In the genomic region with DNA sequence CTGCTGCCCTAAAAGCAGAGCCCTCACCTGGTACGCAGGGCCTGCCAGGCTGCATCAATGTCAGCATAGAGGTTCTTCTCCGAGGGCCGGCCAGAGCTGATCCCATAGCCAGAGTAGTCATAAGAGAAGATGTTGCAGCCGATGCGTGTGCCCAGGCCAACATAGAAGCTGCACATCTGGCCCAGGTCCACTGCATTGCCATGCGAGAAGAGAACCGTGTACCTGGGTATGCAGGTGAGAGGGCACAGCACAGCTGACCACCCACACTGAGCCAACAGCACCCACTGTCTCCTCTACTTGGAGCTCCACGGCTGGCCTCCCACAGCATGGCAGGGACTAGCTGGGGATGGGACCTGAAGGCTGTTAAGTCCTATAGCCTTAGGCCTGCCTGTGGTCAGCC, we compare ENCODE assay signal across 12 mouse cellular contexts. TPM values are rescaled to one million over a fixed set of nuclear protein-coding genes. Genes with fewer than 3 reads are reported as not detected.
DNase-seq lines count a peak whose midpoint lies in the region; ATAC-seq and TF ChIP-seq lines count a peak whose summit lies in the region.
"Had no signal": no experiment of that assay in that cellular context is flagged by ENCODE, and none has a peak within 500 bp of the region (broad histone marks: within the 10 kb centered on the region; RNA-seq: fewer than 3 reads in every experiment).

No protein-coding gene starts in this region.

- no peak overlapping the region for H3K4me2 ChIP-seq in forebrain, embryonic 13.5 days
- no peak overlapping the region for H3K4me2 ChIP-seq in forebrain, postnatal 0 days (ENCODE audit: low read depth)
- peak overlapping the region; percentile 42 for H3K4me2 ChIP-seq in kidney, embryonic 15.5 days
- H3K4me2 ChIP-seq in neural tube, embryonic 11.5 days (ENCODE audit: low read depth) = no peak overlapping the region
- peak overlapping the region; percentile 6; the same call in 1 of the 2 replicates for H3K4me2 ChIP-seq in stomach, embryonic 15.5 days

- no peak overlapping the region for H3K27ac ChIP-seq in forebrain, embryonic 13.5 days
- no peak overlapping the region for H3K27ac ChIP-seq in forebrain, postnatal 0 days (ENCODE audit: low read depth, low read length)
- 0 out of 2 replicates have a peak overlapping the region, but pooled peaks have one; percentile 52 for H3K27ac ChIP-seq in kidney, embryonic 15.5 days
- H3K27ac ChIP-seq in neural tube, embryonic 11.5 days (ENCODE audit: low read depth, low read length) = no peak overlapping the region
- H3K27ac ChIP-seq in stomach, embryonic 15.5 days = no peak overlapping the region

- H3K9ac ChIP-seq in forebrain, embryonic 13.5 days = 0 out of 2 replicates have a peak overlapping the region, but pooled peaks have one; percentile 8
- H3K9ac ChIP-seq in forebrain, postnatal 0 days = no peak overlapping the region
- H3K9ac ChIP-seq in kidney, embryonic 15.5 days = 0 out of 2 replicates have a peak overlapping the region, but pooled peaks have one; percentile 15
- H3K9ac ChIP-seq in neural tube, embryonic 11.5 days (ENCODE audit: low read length) = no peak overlapping the region
- H3K9ac ChIP-seq in stomach, embryonic 15.5 days = no peak overlapping the region

- DNase-seq in forebrain, postnatal 0 days = no peak
- DNase-seq in kidney, postnatal 10 days = no peak
- no peak for DNase-seq in neural tube, embryonic 11.5 days (ENCODE audit: low spot score)
- DNase-seq in neural tube, embryonic 10.5 days (ENCODE audit: extremely low spot score, low spot score) = no peak
- no peak for DNase-seq in yolk sac, embryonic 10.5 days (ENCODE audit: low spot score)
- DNase-seq: cerebellum, adult 11 months; gastrocnemius, postnatal 36 days; kidney, postnatal 4 days had no signal

- no peak for TF ChIP-seq CTCF in forebrain, postnatal 0 days (IDR thresholded peaks at IDR 0.05; ENCODE audit: low read depth)

- no peaks in the 10 kb centered on the region for H3K27me3 ChIP-seq in forebrain, embryonic 13.5 days
- no peaks in the 10 kb centered on the region for H3K27me3 ChIP-seq in forebrain, postnatal 0 days (ENCODE audit: insufficient read depth, low read length)
- no peaks in the 10 kb centered on the region for H3K27me3 ChIP-seq in kidney, embryonic 15.5 days
- no peaks in the 10 kb centered on the region for H3K27me3 ChIP-seq in neural tube, embryonic 11.5 days (ENCODE audit: control insufficient read depth, insufficient read depth, low read length)
- no peaks in the 10 kb centered on the region for H3K27me3 ChIP-seq in stomach, embryonic 15.5 days (replicated peaks)

- no peak for ATAC-seq in forebrain, embryonic 13.5 days
- ATAC-seq in forebrain, postnatal 0 days = no peak
- no peak for ATAC-seq in kidney, embryonic 15.5 days (replicated peaks; ENCODE audit: low FRiP score)
- ATAC-seq in neural tube, embryonic 11.5 days (ENCODE audit: insufficient read depth, low FRiP score, low TSS enrichment) = no peak
- ATAC-seq in stomach, embryonic 15.5 days (ENCODE audit: insufficient read depth, low FRiP score, low read depth) = no peak

- no peak overlapping the region for H3K4me3 ChIP-seq in forebrain, embryonic 13.5 days
- H3K4me3 ChIP-seq in forebrain, postnatal 0 days (ENCODE audit: low read depth, low read length) = no peak overlapping the region
- peak overlapping the region; percentile 17 for H3K4me3 ChIP-seq in kidney, embryonic 15.5 days (replicated peaks)
- 0 out of 2 replicates have a peak overlapping the region, but pooled peaks have one; percentile 6 for H3K4me3 ChIP-seq in neural tube, embryonic 11.5 days (ENCODE audit: low read depth, low read length)
- no peak overlapping the region; the same call in 1 of the 2 replicates for H3K4me3 ChIP-seq in stomach, embryonic 15.5 days (replicated peaks)

- H3K4me1 ChIP-seq in forebrain, embryonic 13.5 days = peaks cover 26% of the 10 kb centered on the region
- H3K4me1 ChIP-seq in forebrain, postnatal 0 days (ENCODE audit: insufficient read depth) = peaks cover 10% of the 10 kb centered on the region
- H3K4me1 ChIP-seq in kidney, embryonic 15.5 days = peaks cover 53% of the 10 kb centered on the region
- peaks cover 14% of the 10 kb centered on the region for H3K4me1 ChIP-seq in neural tube, embryonic 11.5 days (ENCODE audit: control insufficient read depth, insufficient read depth, low read length)
- H3K4me1 ChIP-seq in stomach, embryonic 15.5 days = peaks cover 24% of the 10 kb centered on the region

- 98% methylated on average over 8 of the region's 8 CpGs for WGBS in forebrain, embryonic 13.5 days
- WGBS in forebrain, postnatal 0 days = 94% methylated on average over 8 of the region's 8 CpGs
- WGBS in kidney, embryonic 15.5 days = 90% methylated on average over 8 of the region's 8 CpGs
- 92% methylated on average over 8 of the region's 8 CpGs for WGBS in neural tube, embryonic 11.5 days
- WGBS in stomach, embryonic 15.5 days = 94% methylated on average over 8 of the region's 8 CpGs

- no peaks in the 10 kb centered on the region for H3K9me3 ChIP-seq in forebrain, embryonic 13.5 days (replicated peaks)
- no peaks in the 10 kb centered on the region for H3K9me3 ChIP-seq in forebrain, postnatal 0 days (ENCODE audit: low read length)
- no peaks in the 10 kb centered on the region for H3K9me3 ChIP-seq in kidney, embryonic 15.5 days (replicated peaks)
- H3K9me3 ChIP-seq in neural tube, embryonic 11.5 days (ENCODE audit: control insufficient read depth, low read length) = no peaks in the 10 kb centered on the region
- no peaks in the 10 kb centered on the region for H3K9me3 ChIP-seq in stomach, embryonic 15.5 days
- H3K9me3 ChIP-seq: G1E had no signal

- peaks cover 39% of the 10 kb centered on the region for H3K36me3 ChIP-seq in forebrain, embryonic 13.5 days (ENCODE audit: poor library complexity, severe bottlenecking)
- H3K36me3 ChIP-seq in forebrain, postnatal 0 days (ENCODE audit: insufficient read depth) = peaks cover 25% of the 10 kb centered on the region
- H3K36me3 ChIP-seq in kidney, embryonic 15.5 days = peaks cover 45% of the 10 kb centered on the region
- peaks cover 2% of the 10 kb centered on the region for H3K36me3 ChIP-seq in neural tube, embryonic 11.5 days (ENCODE audit: control insufficient read depth, insufficient read depth, low read length)
- peaks cover 23% of the 10 kb centered on the region; the same call in 1 of the 2 replicates for H3K36me3 ChIP-seq in stomach, embryonic 15.5 days

RNA-seq across cellular contexts. Expression of a gene that starts 4.6 kb away (rescaled TPM):
- 72.3 and 74.9 TPM in 2 replicates for polyA plus RNA-seq in forebrain, embryonic 13.5 days (2015; fragmentation: Nextera tagmentation; extraction: Ambion mirVana)
- 156 and 201 TPM in 2 replicates for total RNA-seq in forebrain, postnatal 0 days (2014; rRNA removed)
- polyA plus RNA-seq in forebrain, postnatal 0 days (2015; fragmentation: Nextera tagmentation; extraction: Ambion mirVana) = 154 and 155 TPM in 2 replicates
- polyA plus RNA-seq in kidney, embryonic 15.5 days (2015; fragmentation: Nextera tagmentation; extraction: Ambion mirVana) = 93.5 and 95.4 TPM in 2 replicates
- 119 and 120 TPM in 2 replicates for polyA plus RNA-seq in neural tube, embryonic 11.5 days (2014; fragmentation: Nextera tagmentation; extraction: Ambion mirVana)
- 102 and 103 TPM in 2 replicates for polyA plus RNA-seq in stomach, embryonic 15.5 days (2015; fragmentation: Nextera tagmentation; extraction: Ambion mirVana)

RNA-seq across cellular contexts. Expression of a gene that starts 8.5 kb away (rescaled TPM):
- polyA plus RNA-seq in forebrain, embryonic 13.5 days (2015; fragmentation: Nextera tagmentation; extraction: Ambion mirVana) = 6.6 and 7.5 TPM in 2 replicates
- 17.9 and 18.7 TPM in 2 replicates for total RNA-seq in forebrain, postnatal 0 days (2014; rRNA removed)
- polyA plus RNA-seq in forebrain, postnatal 0 days (2015; fragmentation: Nextera tagmentation; extraction: Ambion mirVana) = 13.3 and 14.1 TPM in 2 replicates
- 9.9 and 11.2 TPM in 2 replicates for polyA plus RNA-seq in kidney, embryonic 15.5 days (2015; fragmentation: Nextera tagmentation; extraction: Ambion mirVana)
- 4.5 and 5.5 TPM in 2 replicates for polyA plus RNA-seq in neural tube, embryonic 11.5 days (2014; fragmentation: Nextera tagmentation; extraction: Ambion mirVana)
- 9.3 and 10.3 TPM in 2 replicates for polyA plus RNA-seq in stomach, embryonic 15.5 days (2015; fragmentation: Nextera tagmentation; extraction: Ambion mirVana)

RNA-seq across cellular contexts. Expression of a gene that starts 17.1 kb away (rescaled TPM):
- polyA plus RNA-seq in forebrain, embryonic 13.5 days (2015; fragmentation: Nextera tagmentation; extraction: Ambion mirVana) = 56.7 and 69.6 TPM in 2 replicates
- total RNA-seq in forebrain, postnatal 0 days (2014; rRNA removed) = 21.0 and 24.1 TPM in 2 replicates
- 86.8 and 87.9 TPM in 2 replicates for polyA plus RNA-seq in forebrain, postnatal 0 days (2015; fragmentation: Nextera tagmentation; extraction: Ambion mirVana)
- polyA plus RNA-seq in kidney, embryonic 15.5 days (2015; fragmentation: Nextera tagmentation; extraction: Ambion mirVana) = 93.5 and 107 TPM in 2 replicates
- polyA plus RNA-seq in neural tube, embryonic 11.5 days (2014; fragmentation: Nextera tagmentation; extraction: Ambion mirVana) = 72.1 and 77.7 TPM in 2 replicates
- 86.1 and 93.0 TPM in 2 replicates for polyA plus RNA-seq in stomach, embryonic 15.5 days (2015; fragmentation: Nextera tagmentation; extraction: Ambion mirVana)

RNA-seq across cellular contexts. Expression of a gene that starts 17.1 kb away (rescaled TPM):
- 4.8 and 6.7 TPM in 2 replicates for polyA plus RNA-seq in forebrain, embryonic 13.5 days (2015; fragmentation: Nextera tagmentation; extraction: Ambion mirVana)
- 3.0 and 4.9 TPM in 2 replicates for total RNA-seq in forebrain, postnatal 0 days (2014; rRNA removed)
- 4.2 and 4.5 TPM in 2 replicates for polyA plus RNA-seq in forebrain, postnatal 0 days (2015; fragmentation: Nextera tagmentation; extraction: Ambion mirVana)
- 7.0 and 8.6 TPM in 2 replicates for polyA plus RNA-seq in kidney, embryonic 15.5 days (2015; fragmentation: Nextera tagmentation; extraction: Ambion mirVana)
- 8.0 and 10.9 TPM in 2 replicates for polyA plus RNA-seq in neural tube, embryonic 11.5 days (2014; fragmentation: Nextera tagmentation; extraction: Ambion mirVana)
- polyA plus RNA-seq in stomach, embryonic 15.5 days (2015; fragmentation: Nextera tagmentation; extraction: Ambion mirVana) = 6.1 and 6.4 TPM in 2 replicates

RNA-seq across cellular contexts. Expression of a gene that starts 20.2 kb away (rescaled TPM):
- polyA plus RNA-seq in forebrain, embryonic 13.5 days (2015; fragmentation: Nextera tagmentation; extraction: Ambion mirVana) = 4.0 and 4.4 TPM in 2 replicates
- total RNA-seq in forebrain, postnatal 0 days (2014; rRNA removed) = 1.2 and 2.7 TPM in 2 replicates
- polyA plus RNA-seq in forebrain, postnatal 0 days (2015; fragmentation: Nextera tagmentation; extraction: Ambion mirVana) = 0.58 and 0.69 TPM in 2 replicates
- 4.5 and 5.3 TPM in 2 replicates for polyA plus RNA-seq in kidney, embryonic 15.5 days (2015; fragmentation: Nextera tagmentation; extraction: Ambion mirVana)
- polyA plus RNA-seq in neural tube, embryonic 11.5 days (2014; fragmentation: Nextera tagmentation; extraction: Ambion mirVana) = 2.4 and 3.1 TPM in 2 replicates
- 3.9 TPM in 2 replicates for polyA plus RNA-seq in stomach, embryonic 15.5 days (2015; fragmentation: Nextera tagmentation; extraction: Ambion mirVana)

Comparison
In these comparisons a context has a peak if more than half of its experiments do, and no peak if none do; other contexts are left out.
1. H3K9ac ChIP-seq: peak in forebrain, embryonic 13.5 days (single experiment) and kidney, embryonic 15.5 days (single experiment); none in forebrain, postnatal 0 days (single experiment), neural tube, embryonic 11.5 days (single experiment) and stomach, embryonic 15.5 days (single experiment).
2. H3K4me2 ChIP-seq: peak in kidney, embryonic 15.5 days (single experiment) and stomach, embryonic 15.5 days (single experiment); none in forebrain, embryonic 13.5 days (single experiment), forebrain, postnatal 0 days (single experiment) and neural tube, embryonic 11.5 days (single experiment).
3. H3K4me3 ChIP-seq: peak in kidney, embryonic 15.5 days (single experiment) and neural tube, embryonic 11.5 days (single experiment); none in forebrain, embryonic 13.5 days (single experiment), forebrain, postnatal 0 days (single experiment) and stomach, embryonic 15.5 days (single experiment).